Mouse (Mus musculus) cerebellum, adult 11 months (tissue): ENCODE data around the gene Opcml.

Source experiments
- DNase-seq: peaks from one replicate; pipeline ENCODE4 v3.0.0; 2022

Gene Opcml

DNA sequence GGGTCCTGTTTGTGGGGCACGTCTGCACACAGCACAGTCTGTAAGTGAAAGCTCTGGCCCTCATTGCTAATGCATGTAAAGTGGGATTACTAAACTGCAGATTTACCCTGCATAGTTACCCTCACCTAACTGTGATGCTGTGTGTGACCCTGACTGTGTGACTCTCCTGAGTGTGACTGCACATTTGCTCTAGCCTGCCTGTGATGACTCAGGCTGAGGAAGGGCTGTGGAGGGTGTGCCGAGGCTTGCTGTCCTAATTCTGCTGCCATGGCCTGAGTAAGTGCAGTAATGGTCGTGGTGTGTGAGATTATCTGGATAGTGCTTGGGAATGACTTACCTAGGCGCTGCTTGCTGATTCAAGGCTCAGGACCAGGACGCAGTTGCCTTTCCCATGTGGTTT, 52.2 kb downstream of the Opcml start:
- no peak for DNase-seq

DNA sequence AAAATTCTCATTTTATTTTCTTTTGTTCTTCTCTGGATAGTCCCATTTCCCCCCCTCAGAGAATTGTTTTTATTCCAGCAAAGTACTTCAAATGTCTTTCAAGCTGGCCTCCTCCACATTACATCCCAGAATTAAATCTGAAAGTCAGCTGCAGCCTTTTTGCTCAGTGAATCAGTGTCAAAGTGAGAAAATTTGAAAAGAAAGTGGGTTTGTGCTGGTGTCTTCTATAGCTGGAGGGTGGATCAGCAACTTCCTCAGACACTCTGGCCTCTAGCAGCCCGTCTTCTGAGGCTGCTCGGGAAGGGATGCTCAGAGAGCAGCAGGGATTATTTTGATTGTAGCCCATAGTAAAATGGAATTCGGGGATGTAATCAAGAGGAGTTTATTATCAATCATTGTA, 81.0 kb downstream of the Opcml start:
- no peak for DNase-seq

DNA sequence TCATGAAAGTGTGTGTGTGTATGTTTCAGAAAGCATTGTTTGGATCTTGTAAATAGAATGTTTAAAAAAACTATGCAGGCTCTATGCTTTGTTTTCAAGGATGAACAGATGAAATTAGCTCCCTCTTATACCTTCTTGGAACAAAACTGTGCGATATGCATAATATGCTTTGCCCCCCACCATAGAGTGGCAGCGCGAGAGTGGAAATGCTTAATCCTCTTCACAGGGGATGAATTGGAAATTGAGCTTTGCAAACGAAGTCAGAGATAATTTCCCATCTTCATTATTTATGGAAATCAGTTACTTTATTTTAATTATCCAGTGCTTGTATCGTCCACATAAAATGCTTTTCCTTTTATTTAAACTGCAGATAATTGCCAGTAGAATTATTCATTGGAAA, 99.1 kb downstream of the Opcml start:
- no peak for DNase-seq

DNA sequence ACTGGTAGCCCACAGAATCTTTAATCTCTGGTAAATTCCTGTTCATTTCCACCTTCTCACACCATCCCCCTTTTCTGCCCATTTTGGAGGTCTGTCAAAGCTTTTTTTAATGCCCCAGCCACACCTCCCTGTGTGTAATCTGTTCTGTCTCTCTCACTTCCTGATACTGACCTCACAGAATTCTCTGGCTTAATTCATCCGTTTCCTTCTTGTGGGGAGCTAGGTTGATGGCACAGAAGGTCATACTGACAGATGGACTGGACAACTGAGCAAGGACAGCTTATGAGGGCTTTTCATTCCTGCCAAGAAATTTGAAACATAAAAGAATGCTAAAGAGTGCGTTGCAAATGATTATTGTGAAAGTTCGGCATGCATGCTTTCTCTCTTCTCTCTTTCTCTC, 126.7 kb downstream of the Opcml start:
- DNase-seq = no peak

DNA sequence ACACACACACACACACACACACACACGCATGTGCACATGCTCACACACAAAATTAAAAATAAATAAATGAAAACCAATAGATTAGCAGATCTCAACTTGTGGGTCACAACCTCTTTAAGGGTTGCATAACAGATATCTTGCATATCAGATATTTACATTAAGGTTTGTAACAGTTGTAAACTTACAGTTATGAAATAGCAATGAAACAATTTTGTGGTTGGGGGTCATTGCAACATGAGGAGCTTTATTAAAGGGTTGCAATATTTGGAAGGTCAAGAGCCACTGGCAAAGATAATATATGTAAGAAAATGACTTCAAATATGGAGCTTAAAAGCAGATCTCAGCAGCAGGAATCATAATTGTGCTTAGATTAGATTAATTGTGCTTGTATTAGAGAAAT, 132.9 kb downstream of the Opcml start:
- no peak for DNase-seq

GRCm38 (mm10) chr9:27923945-27924825, 133.6 kb downstream of the Opcml start:
- no peak for DNase-seq

DNA sequence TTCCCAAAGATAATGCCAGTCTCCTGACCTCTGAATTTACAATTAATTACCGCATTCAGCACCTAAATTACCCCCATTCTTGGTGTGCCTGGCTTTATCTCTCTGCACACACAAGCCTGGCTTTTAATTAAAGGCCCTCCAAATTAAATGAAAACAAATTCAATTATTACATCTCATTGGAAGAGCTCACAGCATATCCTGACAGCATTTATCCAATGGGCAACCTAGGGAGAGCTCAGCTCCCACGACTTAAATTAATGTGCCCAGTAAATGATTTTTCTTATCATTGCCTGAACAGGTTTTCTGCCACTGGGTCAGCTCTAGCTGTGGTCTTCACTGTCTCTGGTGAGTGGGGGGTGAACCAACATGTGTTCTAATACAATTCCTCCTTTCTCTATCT, 135.1 kb downstream of the Opcml start:
- no peak for DNase-seq

GRCm38 (mm10) chr9:27937253-27937652, 146.7 kb downstream of the Opcml start:
- no peak for DNase-seq

GRCm38 (mm10) chr9:27937660-27938059, 147.1 kb downstream of the Opcml start:
- DNase-seq = no peak

DNA sequence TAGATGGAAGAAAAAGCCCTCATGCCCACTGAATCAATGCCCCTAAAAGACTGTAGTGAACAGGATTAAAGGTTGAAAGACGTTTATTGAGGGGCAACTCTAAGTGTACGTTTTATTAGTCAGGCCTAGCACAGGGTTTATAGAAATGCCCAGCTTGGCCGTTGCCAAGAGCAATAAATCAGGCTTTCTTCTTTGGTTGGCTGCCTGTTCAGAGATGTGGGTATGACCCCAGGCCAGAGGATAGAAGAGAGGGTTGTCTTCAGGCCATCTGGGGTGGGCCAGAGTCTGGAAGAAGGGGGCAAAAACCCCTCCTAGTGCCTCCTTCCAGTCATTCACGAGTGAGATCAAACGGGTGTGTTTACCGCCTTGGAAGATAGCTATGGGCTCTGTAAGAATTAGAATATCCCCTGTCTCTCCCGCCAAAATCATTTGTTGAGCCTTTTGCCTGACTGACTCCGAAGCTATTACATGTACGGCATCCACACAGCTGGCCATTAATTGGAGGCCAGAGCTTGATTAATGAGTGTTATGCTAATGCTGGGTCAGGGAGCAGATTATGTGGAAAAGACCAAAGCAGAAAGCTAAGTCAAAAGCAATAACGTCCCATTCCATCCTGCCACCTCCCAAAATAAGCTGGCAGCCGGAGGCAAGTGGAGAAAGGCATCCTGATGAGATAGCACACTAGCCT, 154.9 kb downstream of the Opcml start:
- no peak for DNase-seq

DNA sequence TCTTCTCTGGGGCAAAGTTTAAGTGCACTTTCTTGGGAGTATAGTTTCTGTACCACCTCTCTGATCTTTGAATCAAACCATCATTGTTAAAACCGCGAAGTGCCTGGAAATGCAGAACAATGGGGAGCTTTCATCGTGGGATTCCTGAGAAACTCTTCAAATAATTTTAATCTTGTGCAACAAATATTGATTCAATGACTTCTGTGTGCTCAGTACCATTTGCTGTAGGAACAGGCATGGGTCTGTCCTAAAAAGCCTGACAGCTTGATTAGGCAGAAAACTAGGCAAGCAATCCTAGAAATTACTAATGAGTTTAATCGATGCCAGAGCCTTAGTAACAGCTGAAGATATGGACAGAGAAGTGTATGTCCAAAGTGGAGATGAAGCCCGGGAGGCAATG, 160.5 kb downstream of the Opcml start:
- DNase-seq = no peak

DNA sequence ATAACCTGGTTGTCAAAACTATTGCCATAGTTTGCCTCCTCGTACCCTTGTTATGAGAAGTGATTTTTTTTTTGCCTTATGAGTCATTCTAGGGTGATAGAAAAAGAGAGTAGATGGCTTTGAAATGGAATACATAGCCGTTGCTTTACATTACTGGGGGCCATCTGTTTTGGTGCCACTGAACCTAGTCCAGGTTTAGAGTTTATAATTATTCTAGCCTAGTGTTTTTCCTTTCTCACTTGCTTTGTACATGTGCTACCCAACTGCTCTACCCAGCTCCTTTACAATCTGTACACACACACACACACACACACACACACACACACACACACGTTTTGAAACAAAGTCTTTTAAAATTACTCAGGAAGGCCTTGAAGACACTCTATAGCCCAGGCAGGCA, 171.1 kb downstream of the Opcml start:
- DNase-seq = no peak

- no peak for DNase-seq
These were observed 172.8 kb downstream of the Opcml start for GRCm38 (mm10) chr9:27963385-27963784.

DNA sequence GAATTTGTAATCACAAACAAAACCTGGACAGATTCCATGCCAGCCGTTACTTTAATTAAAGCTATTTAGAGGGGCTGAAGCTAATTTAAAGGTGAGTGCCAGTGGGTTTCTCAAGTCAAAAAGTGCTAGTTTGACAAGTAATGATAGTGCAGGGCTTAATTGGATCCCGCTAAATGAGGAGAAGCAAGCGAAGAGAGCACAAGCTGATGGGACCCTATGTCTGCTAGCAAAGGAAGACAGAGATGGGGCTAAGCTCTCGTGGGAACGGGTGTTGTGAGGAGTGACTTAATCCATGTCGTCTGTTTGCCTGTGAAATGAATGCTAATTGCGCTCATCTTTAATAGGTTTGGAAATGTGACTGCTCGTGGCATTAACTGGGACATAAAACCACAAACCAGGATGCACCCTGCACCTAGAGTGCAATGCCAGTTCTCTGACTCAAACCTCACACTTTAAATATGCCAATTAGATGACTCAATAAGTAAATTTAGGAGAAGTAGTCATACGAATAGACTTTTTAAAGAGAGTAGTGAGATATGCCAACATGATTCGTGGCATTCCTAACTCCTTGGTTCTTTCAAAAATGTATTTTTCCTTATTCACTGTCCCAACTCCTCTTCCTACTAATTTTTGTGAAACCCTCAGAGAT, 174.5 kb downstream of the Opcml start:
- DNase-seq = no peak

GRCm38 (mm10) chr9:27968266-27968665, 177.7 kb downstream of the Opcml start:
- no peak for DNase-seq

- DNase-seq = no peak
These were observed 181.7 kb downstream of the Opcml start for GRCm38 (mm10) chr9:27972293-27972692.

DNA sequence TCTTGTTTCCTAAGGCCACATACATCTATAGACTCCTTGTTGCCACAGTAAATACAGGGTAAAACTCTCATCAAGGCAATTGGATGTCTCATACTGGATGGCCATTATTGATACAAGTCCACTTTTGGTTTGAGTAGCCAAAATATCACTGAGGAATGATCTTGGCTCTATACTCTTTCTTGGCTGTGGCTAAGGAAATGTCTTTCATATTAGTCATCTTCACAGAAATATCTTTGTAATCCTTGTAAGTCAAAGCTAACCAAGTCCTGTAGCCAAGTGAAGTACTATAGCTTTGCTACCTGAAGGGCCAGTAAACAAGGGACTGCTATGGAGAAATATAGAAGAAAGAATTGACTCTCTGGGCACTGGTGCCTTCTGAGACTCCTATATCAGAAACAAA, 192.0 kb downstream of the Opcml start:
- no peak for DNase-seq

GRCm38 (mm10) chr9:27986604-27987588, 196.3 kb downstream of the Opcml start:
- no peak for DNase-seq

DNA sequence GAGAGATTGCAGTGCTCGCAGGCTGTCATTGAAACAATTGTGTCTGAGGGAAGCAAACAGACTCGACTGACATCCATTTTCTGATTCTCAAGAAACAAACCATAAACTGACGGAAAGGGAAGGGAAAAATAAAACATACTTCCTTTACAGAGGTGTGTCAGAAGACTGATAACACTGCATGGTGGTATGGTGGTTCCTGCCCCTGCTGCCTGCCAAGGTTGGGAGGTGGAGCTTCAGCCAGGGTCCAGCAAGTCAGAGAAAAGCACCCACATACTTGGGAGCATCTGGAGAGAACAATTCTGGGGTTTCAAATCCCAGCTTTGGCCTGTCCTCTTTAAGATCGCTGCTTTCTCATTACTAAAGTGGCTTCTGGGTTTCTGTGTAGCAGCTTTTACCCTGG, 201.0 kb downstream of the Opcml start:
- no peak for DNase-seq

- DNase-seq = no peak
These were observed 206.0 kb downstream of the Opcml start for GRCm38 (mm10) chr9:27996536-27996935.

DNA sequence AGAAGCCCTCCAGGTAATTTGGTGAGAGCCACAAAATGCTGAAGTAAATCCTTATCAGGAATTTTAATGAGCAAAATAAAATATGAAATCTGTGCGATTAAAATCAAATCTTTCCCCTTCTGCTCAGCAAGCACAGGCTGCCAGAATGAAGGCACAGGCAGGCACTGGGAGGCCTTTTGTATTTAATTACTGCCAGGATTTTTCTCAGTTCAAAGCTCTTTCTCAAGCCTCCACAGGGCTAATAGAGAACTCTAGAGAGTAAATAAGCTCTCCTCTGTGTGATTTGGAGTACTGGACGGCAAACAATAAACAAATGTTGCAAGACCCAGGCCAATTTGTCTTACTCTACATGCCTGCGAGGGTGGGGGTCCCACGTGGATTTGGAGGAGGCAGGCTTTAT, 208.2 kb downstream of the Opcml start:
- no peak for DNase-seq

GRCm38 (mm10) chr9:28003131-28003530, 212.6 kb downstream of the Opcml start:
- no peak for DNase-seq

DNA sequence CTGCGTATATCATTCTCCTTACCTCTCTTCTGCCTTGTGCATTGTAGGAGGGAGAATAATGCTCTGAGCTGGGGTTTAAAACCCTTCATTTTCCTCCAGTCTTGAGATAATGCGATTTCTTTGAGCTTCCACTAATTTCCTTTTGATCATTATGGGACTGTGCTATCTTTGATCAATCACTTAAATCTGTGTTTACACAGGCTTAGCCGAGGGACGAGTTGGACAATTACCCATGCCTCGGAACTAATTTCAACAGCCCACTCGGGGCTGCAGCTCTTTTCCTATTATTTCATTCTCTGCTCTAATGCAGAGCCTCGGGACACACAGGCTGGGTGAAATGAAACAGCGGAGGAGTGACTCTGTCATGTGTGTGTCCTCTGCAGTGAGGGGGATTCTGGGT, 220.9 kb downstream of the Opcml start:
- no peak for DNase-seq
